In genomic region chr16:44331995-44332860, GRCm38 (mm10) we compare ENCODE assay signal across 8 mouse cellular contexts. TPM values are rescaled to one million over a fixed set of nuclear protein-coding genes. Genes with fewer than 3 reads are reported as not detected.
DNase-seq lines count a peak whose midpoint lies in the region; ATAC-seq lines count a peak whose summit lies in the region.

No protein-coding gene starts in this region.

- H3K4me2 ChIP-seq in forebrain, embryonic 11.5 days (ENCODE audit: low read depth, low read length, severe bottlenecking): peak overlapping the region; percentile 99
- H3K4me2 ChIP-seq in hindbrain, embryonic 15.5 days: peak overlapping the region; percentile 99
- H3K4me2 ChIP-seq in midbrain, embryonic 16.5 days (ENCODE audit: low read length): peak overlapping the region; percentile 98

- no peaks in the 10 kb centered on the region; the same call in 1 of the 2 replicates for H3K9me3 ChIP-seq in forebrain, embryonic 11.5 days (ENCODE audit: control insufficient read depth, low read length)
- no peaks in the 10 kb centered on the region for H3K9me3 ChIP-seq in hindbrain, embryonic 15.5 days
- no peaks in the 10 kb centered on the region for H3K9me3 ChIP-seq in limb, embryonic 10.5 days (replicated peaks)
- H3K9me3 ChIP-seq in midbrain, embryonic 16.5 days (replicated peaks; ENCODE audit: control insufficient read depth, low read length, poor library complexity, severe bottlenecking): no peaks in the 10 kb centered on the region

- H3K4me1 ChIP-seq in forebrain, embryonic 11.5 days (replicated peaks; ENCODE audit: control insufficient read depth, insufficient read depth, low read length): peaks cover 3% of the 10 kb centered on the region; the same call in 1 of the 2 replicates
- H3K4me1 ChIP-seq in hindbrain, embryonic 15.5 days (replicated peaks): peaks cover 23% of the 10 kb centered on the region
- peaks cover 19% of the 10 kb centered on the region for H3K4me1 ChIP-seq in limb, embryonic 10.5 days
- H3K4me1 ChIP-seq in midbrain, embryonic 16.5 days (ENCODE audit: control insufficient read depth, insufficient read depth, low read length): peaks cover 8% of the 10 kb centered on the region; the same call in 1 of the 2 replicates

- under 1% methylated on average over 60 of the region's 60 CpGs for WGBS in forebrain, embryonic 11.5 days
- under 1% methylated on average over 56 of the region's 60 CpGs for WGBS in hindbrain, embryonic 15.5 days
- under 1% methylated on average over 58 of the region's 60 CpGs for WGBS in limb, embryonic 10.5 days
- WGBS in midbrain, embryonic 16.5 days: under 1% methylated on average over 60 of the region's 60 CpGs

- peaks cover 15% of the 10 kb centered on the region for H3K27me3 ChIP-seq in forebrain, embryonic 11.5 days (ENCODE audit: control insufficient read depth, insufficient read depth, low read length)
- peaks cover 3% of the 10 kb centered on the region; the same call in 1 of the 2 replicates for H3K27me3 ChIP-seq in hindbrain, embryonic 15.5 days
- H3K27me3 ChIP-seq in limb, embryonic 10.5 days (ENCODE audit: low read depth, poor library complexity, severe bottlenecking): peaks cover 51% of the 10 kb centered on the region
- H3K27me3 ChIP-seq in midbrain, embryonic 16.5 days (ENCODE audit: control insufficient read depth, insufficient read depth, low read depth, low read length): peaks cover 6% of the 10 kb centered on the region; the same call in 1 of the 2 replicates

- H3K36me3 ChIP-seq in forebrain, embryonic 11.5 days (ENCODE audit: control insufficient read depth, insufficient read depth, low read length): no peaks in the 10 kb centered on the region
- H3K36me3 ChIP-seq in hindbrain, embryonic 15.5 days: no peaks in the 10 kb centered on the region
- no peaks in the 10 kb centered on the region for H3K36me3 ChIP-seq in limb, embryonic 10.5 days
- no peaks in the 10 kb centered on the region for H3K36me3 ChIP-seq in midbrain, embryonic 16.5 days (ENCODE audit: control insufficient read depth, insufficient read depth, low read length)

- H3K27ac ChIP-seq in forebrain, embryonic 11.5 days (ENCODE audit: low read depth, low read length): no peak overlapping the region
- 0 out of 2 replicates have a peak overlapping the region, but pooled peaks have one; percentile 49 for H3K27ac ChIP-seq in hindbrain, embryonic 15.5 days (replicated peaks)
- H3K27ac ChIP-seq in limb, embryonic 10.5 days: peak overlapping the region; percentile 53
- peak overlapping the region; percentile 12; the same call in 1 of the 2 replicates for H3K27ac ChIP-seq in midbrain, embryonic 16.5 days (ENCODE audit: low read length)

- peak; percentile 70 for ATAC-seq in forebrain, embryonic 11.5 days (replicated peaks; ENCODE audit: low FRiP score)
- ATAC-seq in hindbrain, embryonic 15.5 days (ENCODE audit: low FRiP score, low read depth): peak; percentile 80
- peak; percentile 82 for ATAC-seq in midbrain, embryonic 16.5 days

- DNase-seq in left cerebral cortex, adult 18-20 months (ENCODE audit: low spot score in 2 of 2): peak; percentile 44 to 53
- no peak for DNase-seq in left cerebral cortex, adult 11 months (ENCODE audit: low spot score)
- peak; percentile 66 for DNase-seq in brain, adult 2 months (ENCODE audit: low read depth, low spot score)
- peak; percentile 73 for DNase-seq in forebrain, embryonic 11.5 days (ENCODE audit: low spot score)
- peak; percentile 63 for DNase-seq in limb, embryonic 10.5 days (ENCODE audit: low spot score)
- peak; percentile 53 for DNase-seq in thymus, postnatal 0 days (ENCODE audit: low spot score)

- peak overlapping the region; percentile 65 for H3K9ac ChIP-seq in forebrain, embryonic 11.5 days (ENCODE audit: low read length)
- H3K9ac ChIP-seq in hindbrain, embryonic 15.5 days: peak overlapping the region; percentile 70
- peak overlapping the region; percentile 81 for H3K9ac ChIP-seq in midbrain, embryonic 16.5 days (ENCODE audit: low read depth, low read length)

- peak overlapping the region; percentile 58 for H3K4me3 ChIP-seq in forebrain, embryonic 11.5 days (ENCODE audit: low read depth, low read length)
- peak overlapping the region; percentile 72 for H3K4me3 ChIP-seq in hindbrain, embryonic 15.5 days
- peak overlapping the region; percentile 74 for H3K4me3 ChIP-seq in limb, embryonic 10.5 days
- peak overlapping the region; percentile 75 for H3K4me3 ChIP-seq in midbrain, embryonic 16.5 days (ENCODE audit: low read depth, low read length)

RNA-seq across cellular contexts. Expression of gene Sidt1, which starts 0.8 kb away (rescaled TPM):
- total RNA-seq in left cerebral cortex, adult 18-20 months (2021): 10 to 100 TPM; 41.6 to 41.8 TPM
- 0.13 TPM in 1 of 2 replicates, not detected in the other for polyA plus RNA-seq in forebrain, embryonic 11.5 days (2014; fragmentation: Nextera tagmentation; extraction: Ambion mirVana)
- 13.6 and 15.3 TPM in 2 replicates for polyA plus RNA-seq in hindbrain, embryonic 15.5 days (2015; fragmentation: Nextera tagmentation; extraction: Ambion mirVana)
- polyA plus RNA-seq in limb, embryonic 10.5 days (2016; fragmentation: Nextera tagmentation; extraction: Ambion mirVana): not detected in 2 replicates
- 11.2 and 11.9 TPM in 2 replicates for polyA plus RNA-seq in midbrain, embryonic 16.5 days (2015; fragmentation: Nextera tagmentation; extraction: Ambion mirVana)
- 2.9 and 3.6 TPM in 2 replicates for polyA plus RNA-seq in thymus, postnatal 0 days (2015; fragmentation: Nextera tagmentation; extraction: Ambion mirVana)

RNA-seq across cellular contexts. Expression of gene Spice1, which starts 14.7 kb away (rescaled TPM):
- 10 to 100 TPM; 18.6 to 22.0 TPM for total RNA-seq in left cerebral cortex, adult 18-20 months (2021)
- polyA plus RNA-seq in forebrain, embryonic 11.5 days (2014; fragmentation: Nextera tagmentation; extraction: Ambion mirVana): 42.8 and 45.7 TPM in 2 replicates
- 11.9 and 15.8 TPM in 2 replicates for polyA plus RNA-seq in hindbrain, embryonic 15.5 days (2015; fragmentation: Nextera tagmentation; extraction: Ambion mirVana)
- polyA plus RNA-seq in limb, embryonic 10.5 days (2016; fragmentation: Nextera tagmentation; extraction: Ambion mirVana): 27.5 and 31.2 TPM in 2 replicates
- polyA plus RNA-seq in midbrain, embryonic 16.5 days (2015; fragmentation: Nextera tagmentation; extraction: Ambion mirVana): 11.8 and 12.3 TPM in 2 replicates
- polyA plus RNA-seq in thymus, postnatal 0 days (2015; fragmentation: Nextera tagmentation; extraction: Ambion mirVana): 16.5 and 16.9 TPM in 2 replicates
